Mouse (Mus musculus): Measurements from ENCODE around the gene Mrtfa.

The Mrtfa gene

DNA sequence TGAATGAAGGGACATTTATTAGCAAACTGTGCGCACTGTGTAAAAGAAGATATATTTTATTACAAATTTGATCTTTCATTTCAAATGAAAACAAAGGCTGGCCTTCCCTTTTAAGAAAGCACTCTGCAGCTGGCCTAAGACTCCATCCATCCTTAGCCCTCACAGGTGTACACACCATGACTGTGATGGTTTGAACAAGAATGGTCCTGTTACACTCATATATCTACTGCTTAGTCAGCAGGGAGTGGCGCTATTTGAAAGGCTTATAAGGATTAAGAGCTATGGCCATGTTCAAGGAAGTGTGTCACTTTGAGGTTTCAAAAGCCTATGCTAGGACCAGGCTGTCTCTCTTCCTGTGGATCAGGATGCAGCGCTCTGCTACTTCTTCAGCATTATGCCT lies 122.8 kb downstream of the Mrtfa start:
- DNase-seq (ENCODE audit: low read depth, low spot score): no peak

DNA sequence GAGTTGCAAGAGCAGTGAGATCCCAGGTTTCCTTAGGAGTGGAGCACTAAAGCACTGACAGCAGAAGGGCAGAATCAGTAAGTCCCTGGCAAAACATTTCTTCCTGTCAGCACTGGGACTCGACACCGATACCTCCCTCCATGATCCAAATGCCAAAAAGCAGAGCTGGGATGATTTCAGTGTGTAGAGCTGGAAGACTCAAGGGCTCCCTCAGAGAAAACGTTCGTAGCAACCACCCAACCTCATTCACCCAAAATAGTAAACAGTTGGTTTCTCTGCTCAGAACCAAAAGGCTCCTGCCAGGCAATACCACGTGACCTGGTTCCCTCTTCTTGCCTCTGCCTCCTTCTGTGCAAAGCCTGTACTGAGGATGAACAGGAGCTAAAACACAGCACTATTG lies 123.6 kb downstream of the Mrtfa start:
- no peak for DNase-seq (ENCODE audit: low read depth, low spot score)

GRCm38 (mm10) chr15:81064661-81065060 lies 125.9 kb downstream of the Mrtfa start:
- DNase-seq (ENCODE audit: low read depth, low spot score): no peak

- peak; percentile 29 for DNase-seq (ENCODE audit: low read depth, low spot score)
Observed at GRCm38 (mm10) chr15:81064143-81064542, 126.4 kb downstream of the Mrtfa start.

DNA sequence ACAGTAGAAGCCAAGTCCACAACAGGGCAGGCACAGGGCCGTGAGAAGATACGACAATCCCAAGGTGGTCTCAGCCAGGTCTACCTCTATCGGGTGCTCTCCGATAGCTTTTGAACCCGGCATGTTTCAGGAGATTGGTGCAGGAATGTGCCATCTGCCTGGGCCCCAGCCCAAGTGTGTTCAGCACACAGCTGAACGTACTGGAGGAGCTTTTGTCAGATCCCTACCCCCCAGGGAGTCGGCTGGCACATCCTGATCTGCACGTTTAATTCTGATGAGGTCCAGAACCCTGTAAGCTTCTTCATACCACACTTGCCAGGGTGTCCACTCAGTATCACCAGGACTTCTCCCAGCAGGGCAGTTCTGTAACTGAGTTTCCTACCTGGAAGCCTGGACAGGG lies 127.9 kb downstream of the Mrtfa start:
- no peak for DNase-seq (ENCODE audit: low read depth, low spot score)

DNA sequence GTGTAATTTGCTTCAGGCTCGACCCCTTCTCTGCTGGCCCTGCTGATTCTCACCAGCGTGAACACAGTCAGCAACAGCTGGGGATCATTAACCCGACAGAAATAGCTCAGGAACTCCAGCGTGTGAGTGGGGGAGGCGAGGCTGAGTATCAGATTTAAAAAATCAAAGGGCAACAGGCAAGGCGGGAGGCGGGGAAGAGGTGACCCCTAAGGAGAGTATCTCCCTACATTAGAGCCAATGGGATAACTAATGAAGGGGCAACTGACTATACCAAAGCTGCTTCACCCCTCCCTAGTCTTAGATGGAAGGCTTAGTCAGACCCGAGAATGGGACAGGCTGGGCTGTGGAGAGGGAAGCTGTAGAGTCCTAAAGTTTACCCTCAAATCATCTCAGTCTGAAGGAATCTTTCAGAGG lies 128.4 kb downstream of the Mrtfa start:
- DNase-seq (ENCODE audit: low read depth, low spot score): no peak

- peak; percentile 55 for DNase-seq (ENCODE audit: low read depth, low spot score)
Observed at GRCm38 (mm10) chr15:81060975-81061374, 129.6 kb downstream of the Mrtfa start.

DNA sequence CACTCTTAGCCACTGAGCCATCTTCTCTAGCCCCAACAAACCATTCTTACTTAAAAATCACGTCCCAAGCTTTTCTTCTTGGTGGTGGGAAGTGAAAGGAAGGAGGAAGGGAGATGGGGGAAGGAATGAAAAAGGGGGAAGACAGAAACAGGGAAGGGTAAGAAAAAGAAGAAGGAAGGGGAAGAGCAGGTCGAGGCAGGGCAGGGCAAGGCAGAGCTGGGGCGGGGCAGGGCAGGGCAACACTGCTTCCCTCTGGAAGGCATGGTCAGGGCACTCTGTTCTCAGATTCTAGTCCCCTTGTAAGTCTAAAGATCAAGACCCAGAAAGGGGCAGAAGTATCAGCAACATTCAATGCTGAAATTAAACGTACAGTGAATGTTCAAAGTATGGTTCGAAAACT lies 132.8 kb downstream of the Mrtfa start:
- no peak for DNase-seq (ENCODE audit: low read depth, low spot score)

DNA sequence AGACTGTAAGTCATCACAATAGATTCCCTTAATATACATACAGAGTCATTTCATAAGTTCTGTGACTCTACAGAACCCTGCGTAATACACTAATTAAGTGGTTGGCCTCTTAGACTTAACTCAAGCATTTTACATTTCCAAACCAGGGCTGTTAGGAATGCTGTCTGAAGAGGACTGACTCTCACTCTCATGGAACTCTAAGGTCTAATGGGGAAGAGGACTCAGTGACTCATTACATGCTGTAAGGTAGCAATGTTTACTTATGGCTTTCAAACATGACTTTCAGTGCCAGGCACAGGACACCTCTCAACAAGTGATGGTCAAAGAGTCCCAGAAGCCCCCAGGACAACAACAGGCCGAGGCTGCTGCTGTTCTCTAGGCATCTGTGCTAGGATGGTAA lies 135.1 kb downstream of the Mrtfa start:
- no peak for DNase-seq (ENCODE audit: low read depth, low spot score)

DNA sequence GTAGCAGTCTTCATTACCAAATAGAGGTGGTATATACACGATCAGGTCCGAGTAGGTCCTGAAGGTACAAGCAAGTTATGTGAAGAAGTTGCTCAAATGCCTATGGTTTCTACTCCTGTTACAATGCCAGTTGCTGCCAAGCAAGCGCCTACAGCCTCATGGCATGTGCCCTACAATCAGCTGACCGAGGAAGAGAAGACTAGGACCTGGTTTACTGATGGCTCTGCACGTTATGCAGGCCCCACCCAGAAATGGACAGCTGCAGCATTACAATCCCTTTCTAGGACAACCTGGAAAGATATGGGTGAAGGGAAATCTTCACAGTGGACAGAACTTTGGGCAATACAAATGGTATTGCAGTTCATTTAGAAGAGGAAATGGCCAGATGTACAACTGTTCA lies 138.1 kb downstream of the Mrtfa start:
- no peak for DNase-seq (ENCODE audit: low read depth, low spot score)

DNA sequence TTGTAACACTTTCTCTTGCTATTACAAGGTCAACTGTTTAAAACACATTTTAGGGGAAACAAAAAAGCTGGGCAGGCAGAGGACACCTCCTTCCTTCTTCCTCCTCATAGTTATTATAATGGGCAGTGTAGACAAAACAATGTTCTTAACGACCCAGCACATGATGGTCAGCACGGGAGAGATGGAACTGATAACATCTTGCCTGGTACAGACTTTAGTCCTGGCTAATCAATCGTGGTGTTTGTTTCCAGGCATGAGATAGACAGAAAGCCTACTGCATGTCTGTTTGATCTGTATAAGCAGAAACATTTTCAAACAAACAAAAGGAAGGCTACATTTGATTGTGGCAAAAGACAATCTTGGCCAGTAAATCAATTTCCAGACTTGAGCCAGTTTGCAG lies 140.1 kb downstream of the Mrtfa start:
- no peak for DNase-seq (ENCODE audit: low read depth, low spot score)

DNA sequence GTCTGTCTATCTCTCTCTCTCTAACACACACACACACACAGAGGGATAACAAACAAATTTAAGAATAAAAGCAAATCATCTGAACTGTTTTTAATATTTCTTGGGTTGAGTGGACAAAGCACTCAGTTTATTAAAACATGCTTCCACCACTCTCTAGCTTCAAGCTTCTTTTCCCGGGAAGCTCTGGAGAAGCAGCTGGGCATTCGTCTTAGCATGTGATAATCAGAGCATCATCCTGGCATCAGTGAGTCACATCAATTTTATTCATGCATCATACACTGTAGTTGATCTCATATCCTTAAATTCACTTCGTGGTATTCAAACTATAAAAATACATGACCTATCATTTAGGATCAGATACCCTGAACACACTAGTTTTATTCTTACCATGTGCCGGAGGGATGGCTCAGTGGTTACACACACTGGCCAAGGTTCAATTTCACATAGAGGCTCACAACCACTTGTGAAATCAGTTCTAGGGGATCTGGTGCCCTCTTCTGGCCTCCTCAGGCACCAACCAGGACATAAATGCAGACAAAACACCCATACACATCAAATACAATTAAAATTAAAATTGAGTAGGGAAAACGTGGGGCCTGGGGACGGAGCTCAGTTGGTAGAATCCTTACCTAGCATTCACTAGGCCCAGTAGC lies 141.0 kb downstream of the Mrtfa start:
- DNase-seq (ENCODE audit: low read depth, low spot score): peak; percentile 43

GRCm38 (mm10) chr15:81047497-81047896 lies 143.1 kb downstream of the Mrtfa start:
- no peak for DNase-seq (ENCODE audit: low read depth, low spot score)

- no peak for DNase-seq (ENCODE audit: low read depth, low spot score)
Observed at GRCm38 (mm10) chr15:81046061-81046460, 144.5 kb downstream of the Mrtfa start.

DNA sequence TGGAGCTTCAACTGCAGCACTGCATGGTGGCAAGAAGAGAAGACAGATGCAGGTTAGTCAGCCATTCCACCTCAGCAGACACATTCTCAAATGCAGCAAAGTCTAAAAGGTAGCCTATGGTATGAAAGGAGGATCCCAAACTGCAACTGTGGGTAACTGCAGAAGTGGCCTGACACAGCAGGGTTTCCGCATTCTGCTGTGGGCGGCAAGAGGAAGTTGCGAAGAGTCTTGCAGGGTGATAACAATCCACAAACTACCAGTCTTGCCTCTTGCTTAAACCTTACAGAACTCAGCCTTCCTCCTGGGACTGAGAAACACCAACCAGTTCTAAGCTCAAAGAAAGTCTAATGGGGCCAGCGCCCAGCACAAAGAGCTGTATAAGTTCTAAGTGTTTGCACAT lies 145.2 kb downstream of the Mrtfa start:
- no peak for DNase-seq (ENCODE audit: low read depth, low spot score)

DNA sequence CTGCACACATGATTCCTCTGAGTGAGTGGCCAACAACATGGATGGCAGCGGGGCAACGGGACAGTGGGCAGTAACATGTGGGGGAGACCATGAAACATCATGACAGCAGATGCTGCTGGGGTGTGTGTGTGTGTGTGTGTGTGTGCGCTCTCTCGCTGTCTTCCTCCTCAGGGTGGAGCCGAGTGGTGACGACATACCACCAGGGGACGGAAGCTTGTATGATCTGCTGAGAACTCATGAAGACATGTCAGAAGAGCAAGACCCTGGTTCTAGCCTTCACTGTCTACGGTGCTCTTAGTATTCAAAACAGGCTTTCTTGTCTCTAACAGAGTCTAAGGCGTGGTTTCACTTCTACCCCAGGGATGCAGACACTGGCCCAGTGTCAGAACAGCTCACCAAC lies 146.1 kb downstream of the Mrtfa start:
- DNase-seq (ENCODE audit: low read depth, low spot score): no peak

DNA sequence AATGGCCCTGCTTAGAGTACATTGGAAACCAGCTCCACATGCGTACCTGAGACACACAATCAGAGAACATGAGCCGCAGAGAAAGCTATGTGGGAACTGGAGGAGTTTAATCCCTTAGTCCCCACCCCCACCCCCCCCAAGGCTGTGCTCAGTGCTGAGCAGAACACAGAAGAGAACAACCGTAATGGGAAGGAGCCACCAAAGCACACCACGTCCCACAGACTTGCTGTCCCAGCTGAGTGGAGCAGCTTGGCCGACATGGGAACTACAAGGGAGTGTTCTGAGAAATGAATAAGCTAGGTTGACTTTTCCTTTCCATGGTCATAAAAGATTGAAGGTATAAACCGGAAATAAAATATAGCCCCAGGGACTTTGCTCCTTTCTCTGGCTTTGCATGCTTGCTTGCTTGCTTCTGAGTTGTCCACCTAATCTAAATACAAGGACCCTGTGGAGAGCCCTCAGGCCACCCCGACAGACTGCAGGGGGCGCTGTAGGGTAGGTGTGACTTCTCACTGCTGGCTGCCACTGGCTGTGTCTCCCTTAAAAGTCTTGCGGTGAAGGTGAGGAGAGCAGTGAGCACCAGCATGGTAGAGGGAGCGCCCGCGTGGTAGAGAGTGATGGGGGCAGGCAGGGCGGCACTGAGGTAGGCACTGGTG lies 148.2 kb downstream of the Mrtfa start:
- peak; percentile 36 for DNase-seq (ENCODE audit: low read depth, low spot score)

DNA sequence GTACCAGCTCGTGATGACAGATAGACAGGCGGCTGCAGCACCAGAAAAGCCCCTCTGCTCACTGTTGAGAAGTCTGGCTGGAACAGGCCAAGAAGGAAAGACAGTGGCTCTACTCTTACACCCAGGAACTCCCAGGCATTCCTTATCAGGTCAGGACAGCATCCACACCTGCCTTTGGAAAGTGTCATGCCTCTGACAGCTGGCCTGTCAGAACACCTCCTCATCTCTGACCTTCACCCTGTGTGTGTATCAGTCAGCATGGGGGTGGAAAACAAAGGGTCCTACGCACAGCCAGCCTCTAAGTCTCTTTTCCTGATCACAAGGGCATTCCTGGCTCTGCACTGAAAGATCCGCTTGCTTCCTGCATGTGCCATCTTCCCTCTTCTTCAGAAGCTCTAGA lies 148.8 kb downstream of the Mrtfa start:
- no peak for DNase-seq (ENCODE audit: low read depth, low spot score)

- DNase-seq (ENCODE audit: low read depth, low spot score): no peak
Observed at GRCm38 (mm10) chr15:81038419-81038818, 152.1 kb downstream of the Mrtfa start.

GRCm38 (mm10) chr15:81035417-81036162 lies 155.0 kb downstream of the Mrtfa start:
- DNase-seq (ENCODE audit: low read depth, low spot score): no peak

GRCm38 (mm10) chr15:81034119-81034518 lies 156.4 kb downstream of the Mrtfa start:
- DNase-seq (ENCODE audit: low read depth, low spot score): no peak

DNA sequence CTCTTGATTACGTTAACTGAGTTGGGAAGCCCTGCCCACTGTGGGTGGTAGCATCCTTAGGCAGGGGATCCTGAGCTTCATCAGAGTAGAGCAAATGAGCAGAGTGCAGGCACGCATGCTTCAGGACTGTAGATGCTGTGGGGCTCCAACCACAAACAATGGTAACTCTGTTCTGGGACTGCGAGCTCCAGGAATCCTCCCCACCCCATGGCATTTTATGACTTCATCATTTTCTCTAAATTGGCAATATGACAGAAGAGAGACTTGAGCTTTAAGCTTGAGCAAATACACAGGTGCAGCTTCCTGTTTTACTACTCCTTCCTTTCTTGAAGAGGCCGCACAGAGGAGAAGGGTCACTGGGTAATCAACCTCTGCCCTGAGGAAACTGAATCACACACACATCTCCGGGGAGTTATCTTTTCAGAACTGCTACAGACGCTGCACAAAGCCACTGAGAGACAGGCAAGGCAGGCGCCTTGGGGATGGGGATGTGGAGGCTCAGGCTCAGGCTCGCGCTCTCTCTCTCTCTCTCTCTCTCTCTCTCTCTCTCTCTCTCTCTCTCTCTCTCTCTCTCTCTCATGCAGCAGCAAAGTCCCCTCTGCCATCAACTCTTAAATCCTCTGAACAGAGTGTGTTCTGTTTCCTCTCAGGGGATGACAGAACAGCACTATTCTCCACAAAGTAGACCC lies 157.5 kb downstream of the Mrtfa start:
- no peak for DNase-seq (ENCODE audit: low read depth, low spot score)
